Mouse (Mus musculus) limb, embryonic 15.5 days (tissue): ENCODE data around the gene Pigq. TPM values are rescaled to one million over a fixed set of nuclear protein-coding genes. Genes with fewer than 3 reads are reported as not detected.

ENCODE experiments used
- ATAC-seq: fragments of 200-750 bp; cut with Nextera tagmentation; 2 replicates; pipeline ENCODE4 v1.8.0; 2017; ENCODE audit warnings: low read depth, moderate TSS enrichment; ENCODE audit not compliant: insufficient number of reproducible peaks, low FRiP score, low TSS enrichment
- H3K27ac ChIP-seq: fragments of 300-500 bp; sonication (generic); 2 replicates; pipeline ENCODE4 v1.5.1; 2015; ENCODE audit warnings: moderate library complexity, mild to moderate bottlenecking, inconsistent platforms
- H3K27me3 ChIP-seq: fragments of 300-500 bp; sonication (generic); 2 replicates; pipeline ENCODE4 v1.6.1; 2015; ENCODE audit warnings: inconsistent platforms
- H3K36me3 ChIP-seq: fragments of 300-500 bp; sonication (generic); 2 replicates; pipeline ENCODE4 v1.6.1; 2015; ENCODE audit warnings: inconsistent platforms
- H3K4me1 ChIP-seq: fragments of 300-500 bp; sonication (generic); 2 replicates; pipeline ENCODE4 v1.6.1; 2015; ENCODE audit warnings: inconsistent platforms
- H3K4me2 ChIP-seq: fragments of 300-500 bp; sonication (generic); 2 replicates; pipeline ENCODE4 v1.6.1; 2015; ENCODE audit warnings: mild to moderate bottlenecking, inconsistent platforms
- H3K4me3 ChIP-seq: fragments of 300-500 bp; sonication (generic); 2 replicates; pipeline ENCODE4 v1.5.1; 2015; ENCODE audit warnings: mild to moderate bottlenecking, inconsistent platforms
- H3K9ac ChIP-seq: fragments of 300-500 bp; sonication (generic); 2 replicates; pipeline ENCODE4 v1.6.1; 2015; ENCODE audit warnings: inconsistent platforms
- H3K9me3 ChIP-seq: fragments of 300-500 bp; sonication (generic); 2 replicates; pipeline ENCODE4 v1.6.1; 2016; ENCODE audit warnings: inconsistent platforms
- WGBS: fragments of 180-500 bp; shearing (Covaris S2); methylation state at CpG from one replicate; pipeline ENCODE4 v1.1.7; 2015; 5-methylcytosine and 5-hydroxymethylcytosine counted together
- polyA plus RNA-seq: library from polyadenylated mRNA; unstranded; fragments of >200 nt; fragmentation: Nextera tagmentation; extraction: Ambion mirVana; gene quantifications from 2 replicates; pipeline ENCODE4 v1.2.1, GENCODE M21; 2015

Gene Pigq
- polyA plus RNA-seq, 1 experiment from 2014 or later: 45.7 TPM

GRCm38 (mm10) chr17:25956201-25956600 is 11.5 kb upstream of the Pigq start:
- H3K36me3 ChIP-seq: peaks cover 33% of the 10 kb centered on the region
- no peak overlapping the region for H3K4me3 ChIP-seq
- H3K9me3 ChIP-seq: no peaks in the 10 kb centered on the region
- no peak overlapping the region for H3K4me2 ChIP-seq
- H3K27me3 ChIP-seq: peaks cover 29% of the 10 kb centered on the region
- WGBS: 55% methylated on average over 7 of the region's 7 CpGs
- no peak for ATAC-seq
- peaks cover 12% of the 10 kb centered on the region for H3K4me1 ChIP-seq
- H3K9ac ChIP-seq: no peak overlapping the region
- H3K27ac ChIP-seq: no peak overlapping the region

GRCm38 (mm10) chr17:25955736-25956135 is 11.0 kb upstream of the Pigq start:
- H3K27ac ChIP-seq: no peak overlapping the region
- no peak overlapping the region for H3K4me3 ChIP-seq
- no peak overlapping the region for H3K9ac ChIP-seq
- peaks cover 34% of the 10 kb centered on the region for H3K27me3 ChIP-seq
- no peak overlapping the region for H3K4me2 ChIP-seq
- H3K36me3 ChIP-seq: peaks cover 30% of the 10 kb centered on the region
- WGBS: 51% methylated on average over 3 of the region's 3 CpGs
- no peak for ATAC-seq
- peaks cover 16% of the 10 kb centered on the region for H3K4me1 ChIP-seq
- no peaks in the 10 kb centered on the region for H3K9me3 ChIP-seq

GRCm38 (mm10) chr17:25954671-25955070 is 9.9 kb upstream of the Pigq start:
- Histone ChIP-seq H3K27me3 (peaks cover 44% of the 10 kb centered on the region), H3K4me2 (no peak overlapping the region), H3K4me1 (peaks cover 16% of the 10 kb centered on the region), H3K4me3 (no peak overlapping the region), H3K9ac (no peak overlapping the region), H3K9me3 (no peaks in the 10 kb centered on the region), H3K27ac (no peak overlapping the region), H3K36me3 (peaks cover 20% of the 10 kb centered on the region)
- no peak for ATAC-seq
- 54% methylated on average over 2 of the region's 2 CpGs for WGBS

- WGBS: 76% methylated on average over 5 of the region's 5 CpGs
- Histone ChIP-seq H3K9ac (no peak overlapping the region), H3K36me3 (peaks cover 10% of the 10 kb centered on the region), H3K9me3 (no peaks in the 10 kb centered on the region), H3K27me3 (peaks cover 46% of the 10 kb centered on the region), H3K4me1 (peaks cover 16% of the 10 kb centered on the region), H3K27ac (no peak overlapping the region), H3K4me3 (no peak overlapping the region), H3K4me2 (no peak overlapping the region)
- no peak for ATAC-seq
These were observed 8.4 kb upstream of the Pigq start for GRCm38 (mm10) chr17:25953161-25953560.

- peaks cover 16% of the 10 kb centered on the region for H3K4me1 ChIP-seq
- H3K27me3 ChIP-seq: peaks cover 46% of the 10 kb centered on the region
- peak within 1 kb of the TSS; percentile 81 for H3K4me2 ChIP-seq
- 0 out of 2 replicates have a peak within 1 kb of the TSS, but pooled peaks have one; percentile 18 for H3K9ac ChIP-seq
- no peaks in the 10 kb centered on the region for H3K36me3 ChIP-seq
- WGBS: 1% methylated on average over 58 of the region's 58 CpGs
- no peak within 1 kb of the TSS for H3K27ac ChIP-seq
- H3K4me3 ChIP-seq: peak within 1 kb of the TSS; percentile 43
- H3K9me3 ChIP-seq: no peaks in the 10 kb centered on the region
- ATAC-seq: no peak
These were observed 7.3 kb upstream of the Pigq start, which contains the start of gene A930017K11Rik for GRCm38 (mm10) chr17:25951803-25952623. Gene A930017K11Rik, minus strand, starts transcription at chr17:25952565.

- 0 out of 2 replicates have a peak overlapping the region, but pooled peaks have one; percentile 2 for H3K9ac ChIP-seq
- no peaks in the 10 kb centered on the region for H3K9me3 ChIP-seq
- H3K4me1 ChIP-seq: peaks cover 16% of the 10 kb centered on the region
- no peak overlapping the region for H3K27ac ChIP-seq
- H3K4me2 ChIP-seq: peak overlapping the region; percentile 81
- H3K4me3 ChIP-seq: peak overlapping the region; percentile 43
- under 1% methylated on average over 33 of the region's 33 CpGs for WGBS
- H3K27me3 ChIP-seq: peaks cover 46% of the 10 kb centered on the region
- peak; percentile 16; the same call in 1 of the 2 replicates for ATAC-seq
- H3K36me3 ChIP-seq: no peaks in the 10 kb centered on the region
These were observed 6.6 kb upstream of the Pigq start for GRCm38 (mm10) chr17:25951225-25951802.

- Histone ChIP-seq H3K27me3 (peaks cover 46% of the 10 kb centered on the region), H3K9ac (no peak overlapping the region), H3K4me3 (no peak overlapping the region), H3K4me2 (no peak overlapping the region), H3K27ac (no peak overlapping the region), H3K9me3 (no peaks in the 10 kb centered on the region), H3K36me3 (no peaks in the 10 kb centered on the region), H3K4me1 (peaks cover 16% of the 10 kb centered on the region)
- ATAC-seq: no peak
- 0% methylated on average over 1 of the region's 3 CpGs for WGBS
These were observed 6.0 kb upstream of the Pigq start for GRCm38 (mm10) chr17:25950706-25951105.

GRCm38 (mm10) chr17:25949981-25950380 is 5.2 kb upstream of the Pigq start:
- Histone ChIP-seq H3K9ac (no peak overlapping the region), H3K4me2 (no peak overlapping the region), H3K27me3 (peaks cover 46% of the 10 kb centered on the region), H3K9me3 (no peaks in the 10 kb centered on the region), H3K4me1 (peaks cover 16% of the 10 kb centered on the region), H3K4me3 (no peak overlapping the region), H3K36me3 (no peaks in the 10 kb centered on the region), H3K27ac (no peak overlapping the region)
- WGBS: 63% methylated on average over 5 of the region's 5 CpGs
- ATAC-seq: no peak

- H3K27ac ChIP-seq: no peak overlapping the region
- no peak overlapping the region for H3K4me3 ChIP-seq
- H3K9ac ChIP-seq: no peak overlapping the region
- no peaks in the 10 kb centered on the region for H3K9me3 ChIP-seq
- WGBS: 79% methylated on average over 8 of the region's 8 CpGs
- H3K4me2 ChIP-seq: no peak overlapping the region
- H3K27me3 ChIP-seq: peaks cover 36% of the 10 kb centered on the region
- no peaks in the 10 kb centered on the region for H3K36me3 ChIP-seq
- peaks cover 16% of the 10 kb centered on the region for H3K4me1 ChIP-seq
- no peak for ATAC-seq
These were observed 3.3 kb upstream of the Pigq start for GRCm38 (mm10) chr17:25948051-25948450.

- no peaks in the 10 kb centered on the region for H3K36me3 ChIP-seq
- no peaks in the 10 kb centered on the region for H3K9me3 ChIP-seq
- peaks cover 31% of the 10 kb centered on the region for H3K27me3 ChIP-seq
- peaks cover 20% of the 10 kb centered on the region for H3K4me1 ChIP-seq
- no peak overlapping the region for H3K4me3 ChIP-seq
- no peak for ATAC-seq
- 67% methylated on average over 4 of the region's 4 CpGs for WGBS
- H3K4me2 ChIP-seq: no peak overlapping the region
- H3K9ac ChIP-seq: no peak overlapping the region
- H3K27ac ChIP-seq: no peak overlapping the region
These were observed 2.8 kb upstream of the Pigq start for GRCm38 (mm10) chr17:25947576-25947975.

- Histone ChIP-seq H3K4me2 (no peak overlapping the region), H3K36me3 (no peaks in the 10 kb centered on the region), H3K9ac (no peak overlapping the region), H3K9me3 (no peaks in the 10 kb centered on the region), H3K27ac (no peak overlapping the region), H3K27me3 (peaks cover 24% of the 10 kb centered on the region), H3K4me3 (no peak overlapping the region), H3K4me1 (peaks cover 20% of the 10 kb centered on the region)
- 84% methylated on average over 8 of the region's 8 CpGs for WGBS
- no peak for ATAC-seq
These were observed 2.2 kb upstream of the Pigq start for GRCm38 (mm10) chr17:25946891-25947290.

- Histone ChIP-seq H3K9ac (no peak overlapping the region), H3K4me2 (no peak overlapping the region), H3K27me3 (peaks cover 19% of the 10 kb centered on the region), H3K27ac (no peak overlapping the region), H3K9me3 (no peaks in the 10 kb centered on the region), H3K4me3 (no peak overlapping the region), H3K4me1 (peaks cover 15% of the 10 kb centered on the region), H3K36me3 (no peaks in the 10 kb centered on the region)
- ATAC-seq: no peak
- WGBS: 78% methylated on average over 7 of the region's 7 CpGs
These were observed 1.6 kb upstream of the Pigq start for GRCm38 (mm10) chr17:25946349-25946748.
